Mouse (Mus musculus) E14TG2a.4 (cell line): Measurements from ENCODE around the gene Chd1.

Experiments
- CTCF ChIP-seq: conservative IDR thresholded peaks from 2 replicates; pipeline ENCODE4 v1.5.1; 2014; ENCODE audit warnings: low read length
- NANOG ChIP-seq: IDR thresholded peaks from 2 replicates; pipeline ENCODE4 v1.6.1; 2014; ENCODE audit warnings: borderline replicate concordance, low read length, mixed read lengths

DNA sequence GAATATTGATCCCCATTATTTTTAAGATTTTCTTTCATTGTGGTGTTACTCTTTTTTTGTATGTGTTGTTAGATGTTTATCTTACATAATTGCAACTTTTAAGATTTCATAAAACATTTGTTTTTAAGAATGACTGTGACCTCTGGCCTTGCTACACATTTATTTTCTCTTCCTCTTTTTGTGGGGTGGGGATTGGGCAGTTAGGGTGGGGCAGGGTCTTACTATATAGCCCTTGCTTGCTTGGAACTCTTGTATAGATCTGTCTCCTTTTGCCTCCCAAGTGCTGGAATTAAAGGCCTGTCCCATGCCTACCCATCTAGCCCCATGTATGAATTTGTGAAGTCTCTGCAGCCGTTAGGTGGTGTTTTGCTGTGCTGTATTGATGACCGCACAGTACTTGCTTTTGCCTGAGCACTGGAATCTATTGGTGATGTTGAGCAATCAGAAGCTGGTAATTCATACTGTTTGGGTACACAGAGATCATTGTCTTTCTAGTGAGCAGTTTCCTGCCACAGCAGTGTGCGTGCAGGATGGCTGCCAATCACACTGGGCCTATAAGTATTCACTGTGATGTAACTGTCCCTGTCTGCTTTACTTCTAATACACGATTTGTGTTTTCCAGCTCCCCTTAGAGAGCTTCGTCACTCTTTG is 69.9 kb downstream of the Chd1 start:
- TF ChIP-seq CTCF = no peak
- TF ChIP-seq NANOG = no peak; the same call in 1 of the 2 replicates
